Mouse (Mus musculus): ENCODE data around the gene Car4.

DNA sequence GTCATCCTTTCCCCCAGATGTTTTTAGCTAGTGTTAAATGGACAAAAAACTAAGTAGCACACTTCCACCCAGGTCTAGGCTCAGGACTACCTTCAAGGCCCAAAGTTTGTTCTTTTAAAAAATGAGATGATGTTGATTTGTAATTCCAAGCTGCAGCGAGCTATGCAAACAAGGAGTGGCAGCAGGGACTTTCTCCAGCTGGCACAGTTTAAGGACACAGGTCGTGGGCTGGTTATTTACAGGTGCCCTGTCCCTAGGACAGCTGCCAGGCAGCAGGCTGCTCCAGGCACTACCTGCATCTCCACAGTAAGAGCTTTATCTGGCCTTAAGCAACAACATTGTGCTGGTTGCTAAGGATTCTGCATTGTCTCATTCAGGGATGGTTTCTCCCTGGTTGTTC is 23.1 kb downstream of the Car4 start:
- TF ChIP-seq POLR2A (IDR thresholded peaks at IDR 0.05; ENCODE audit: borderline replicate concordance, extremely low read depth, insufficient read depth, insufficient read length, poor library complexity, severe bottlenecking) (no peak), CTCF (IDR thresholded peaks at IDR 0.05; ENCODE audit: borderline replicate concordance, extremely low read depth, insufficient read depth, insufficient read length) (no peak)

All from brain, embryonic 14.5 days (tissue).